Mouse (Mus musculus) liver, embryonic 11.5 days (tissue): ENCODE results near the gene Pou3f3. TPM values are rescaled to one million over a fixed set of nuclear protein-coding genes. Genes with fewer than 3 reads are reported as not detected.

ENCODE experiments used
- ATAC-seq: fragments of 200-750 bp; cut with Nextera tagmentation; replicated peaks from 2 replicates; pipeline ENCODE4 v1.8.0; 2017; ENCODE audit warnings: moderate number of reproducible peaks, mild to moderate bottlenecking, moderate TSS enrichment, moderate library complexity; ENCODE audit not compliant: low FRiP score
- DNase-seq: peaks from one replicate; pipeline ENCODE4 v3.0.0-alpha.2; 2017; ENCODE audit warnings: low spot score
- H3K27ac ChIP-seq: fragments of 300-500 bp; sonication (generic); 2 replicates; pipeline ENCODE4 v1.5.1; 2014; ENCODE audit warnings: mild to moderate bottlenecking, low read depth, low read length, control low read depth
- H3K27me3 ChIP-seq: fragments of 300-500 bp; sonication (generic); replicated peaks from 2 replicates; pipeline ENCODE4 v1.6.1; 2014; ENCODE audit warnings: low read length, mixed read lengths; ENCODE audit not compliant: control insufficient read depth, insufficient read depth
- H3K36me3 ChIP-seq: fragments of 300-500 bp; sonication (generic); 2 replicates; pipeline ENCODE4 v1.6.1; 2014; ENCODE audit warnings: mild to moderate bottlenecking, low read length, moderate library complexity, mixed read lengths; ENCODE audit not compliant: control insufficient read depth, insufficient read depth
- H3K4me1 ChIP-seq: fragments of 300-500 bp; sonication (generic); replicated peaks from 2 replicates; pipeline ENCODE4 v1.6.1; 2014; ENCODE audit warnings: low read length, mixed read lengths; ENCODE audit not compliant: control insufficient read depth, insufficient read depth
- H3K4me2 ChIP-seq: fragments of 300-500 bp; sonication (generic); 2 replicates; pipeline ENCODE4 v1.6.1; 2014; ENCODE audit warnings: mild to moderate bottlenecking, control low read depth, moderate library complexity
- H3K4me3 ChIP-seq: fragments of 300-500 bp; sonication (generic); 2 replicates; pipeline ENCODE4 v1.5.1; 2014; ENCODE audit warnings: low read depth, low read length, control low read depth
- H3K9ac ChIP-seq: fragments of 300-500 bp; sonication (generic); 2 replicates; pipeline ENCODE4 v1.6.1; 2014; ENCODE audit warnings: low read depth, low read length, control low read depth
- H3K9me3 ChIP-seq: fragments of 300-500 bp; sonication (generic); 2 replicates; pipeline ENCODE4 v1.6.1; 2016; ENCODE audit warnings: low read length, inconsistent platforms, mixed read lengths; ENCODE audit not compliant: control insufficient read depth
- WGBS: fragments of 180-500 bp; shearing (Covaris S2); extraction: QIAGEN DNeasy Blood & Tissue Kit; methylation state at CpG from one replicate; pipeline ENCODE4 v1.1.7; 2014; 5-methylcytosine and 5-hydroxymethylcytosine counted together
- polyA plus RNA-seq: library from polyadenylated mRNA; unstranded; fragments of >200 nt; fragmentation: Nextera tagmentation; extraction: Ambion mirVana; gene quantifications from 2 replicates; pipeline ENCODE4 v1.2.1, GENCODE M21; 2014

Pou3f3 gene
- polyA plus RNA-seq, 1 experiment from 2014 or later, result 0.11 TPM

DNA sequence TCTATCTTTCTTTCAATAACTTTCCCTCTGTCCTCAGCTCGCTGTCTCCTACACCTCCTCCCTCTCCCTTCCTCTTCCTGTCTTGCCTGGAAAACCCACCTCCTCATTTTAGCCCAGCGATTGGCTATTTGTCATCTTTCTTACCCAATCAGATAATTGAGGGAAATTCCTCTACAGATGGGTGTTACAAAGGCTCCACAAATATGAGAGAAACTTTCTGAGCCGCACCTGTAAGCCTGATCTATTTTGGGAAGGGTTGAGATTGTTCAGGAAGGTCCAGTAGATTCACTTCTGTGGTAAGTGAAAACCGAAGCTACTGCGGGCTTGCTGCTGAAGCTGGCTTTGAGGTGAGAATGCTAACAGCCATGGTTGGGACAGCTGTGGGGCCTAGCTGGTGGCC is 31.6 kb downstream of the Pou3f3 start:
- 72% methylated on average over 5 of the region's 5 CpGs for WGBS
- H3K4me1 ChIP-seq, result no peaks in the 10 kb centered on the region
- H3K27me3 ChIP-seq, result no peaks in the 10 kb centered on the region
- H3K4me3 ChIP-seq, result no peak overlapping the region
- no peaks in the 10 kb centered on the region for H3K9me3 ChIP-seq
- H3K9ac ChIP-seq, result no peak overlapping the region
- DNase-seq, result no peak
- H3K36me3 ChIP-seq, result no peaks in the 10 kb centered on the region
- ATAC-seq, result no peak
- no peak overlapping the region for H3K4me2 ChIP-seq
- H3K27ac ChIP-seq, result no peak overlapping the region

DNA sequence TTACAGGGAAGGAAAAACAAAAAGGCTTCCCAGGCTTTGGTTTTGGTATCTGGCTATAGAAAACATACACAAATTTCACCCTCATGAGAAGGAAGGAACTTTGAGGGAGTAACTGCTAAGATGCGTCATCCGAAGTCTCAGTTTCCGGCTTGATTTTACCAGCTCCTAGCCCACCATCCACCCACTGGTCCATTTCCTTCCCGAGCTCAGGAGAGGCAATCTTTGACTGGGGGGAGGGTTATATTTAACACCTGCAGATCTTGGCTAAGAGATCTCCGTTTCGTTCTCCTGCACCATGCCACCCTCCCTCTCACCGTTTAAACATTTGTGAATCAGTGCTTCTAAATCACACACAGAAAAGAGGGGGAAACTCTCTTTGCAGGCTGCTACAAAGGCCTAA is 32.1 kb downstream of the Pou3f3 start:
- Histone ChIP-seq H3K9ac (no peak overlapping the region), H3K36me3 (no peaks in the 10 kb centered on the region), H3K4me2 (no peak overlapping the region), H3K9me3 (no peaks in the 10 kb centered on the region), H3K27me3 (no peaks in the 10 kb centered on the region), H3K27ac (no peak overlapping the region), H3K4me3 (no peak overlapping the region), H3K4me1 (no peaks in the 10 kb centered on the region)
- 74% methylated on average over 7 of the region's 7 CpGs for WGBS
- no peak for DNase-seq
- no peak for ATAC-seq

DNA sequence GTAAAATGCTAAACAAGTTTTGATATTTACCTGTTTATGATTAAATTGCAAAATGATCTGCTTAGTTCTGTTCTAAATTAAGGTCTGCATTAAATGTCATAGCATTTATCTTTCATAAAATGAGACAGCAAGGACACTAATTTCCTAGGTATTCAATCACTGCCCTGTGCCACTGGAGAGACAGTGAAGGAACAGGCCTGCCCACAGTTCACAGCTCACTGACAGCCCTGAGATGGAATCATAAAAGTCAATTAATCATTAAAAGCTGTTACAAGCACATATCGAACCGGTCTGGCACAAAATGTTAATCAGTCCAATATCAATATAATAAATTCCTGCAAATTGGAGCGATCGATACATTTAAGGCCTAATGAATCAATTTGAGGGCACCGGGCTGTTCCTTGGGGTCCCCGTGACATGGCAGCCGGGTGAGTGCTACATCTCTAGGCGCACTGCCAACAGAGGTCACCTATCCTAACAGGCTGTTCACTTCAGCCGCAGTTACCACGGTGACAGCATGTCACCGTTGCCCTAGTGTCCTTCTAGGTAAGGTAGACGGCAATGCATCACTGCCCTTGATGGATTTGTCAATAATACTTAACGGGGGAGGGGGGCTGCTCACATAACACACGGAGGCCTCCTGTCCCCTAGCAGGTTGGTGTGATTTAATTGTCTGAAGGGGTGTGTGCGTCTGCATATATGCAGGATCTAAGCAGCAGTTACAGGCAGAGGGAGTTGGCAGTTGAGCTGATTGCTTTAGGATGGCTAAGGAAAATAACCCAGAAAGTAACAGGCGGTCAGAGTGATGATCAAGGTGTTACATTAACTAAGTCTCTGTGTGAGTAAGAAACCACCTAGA is 46.0 kb downstream of the Pou3f3 start:
- Histone ChIP-seq H3K27me3 (no peaks in the 10 kb centered on the region), H3K36me3 (no peaks in the 10 kb centered on the region), H3K4me2 (no peak overlapping the region), H3K27ac (no peak overlapping the region), H3K9me3 (no peaks in the 10 kb centered on the region), H3K9ac (no peak overlapping the region), H3K4me1 (no peaks in the 10 kb centered on the region), H3K4me3 (no peak overlapping the region)
- WGBS, result 73% methylated on average over 16 of the region's 16 CpGs
- ATAC-seq (no peak), DNase-seq (no peak)

DNA sequence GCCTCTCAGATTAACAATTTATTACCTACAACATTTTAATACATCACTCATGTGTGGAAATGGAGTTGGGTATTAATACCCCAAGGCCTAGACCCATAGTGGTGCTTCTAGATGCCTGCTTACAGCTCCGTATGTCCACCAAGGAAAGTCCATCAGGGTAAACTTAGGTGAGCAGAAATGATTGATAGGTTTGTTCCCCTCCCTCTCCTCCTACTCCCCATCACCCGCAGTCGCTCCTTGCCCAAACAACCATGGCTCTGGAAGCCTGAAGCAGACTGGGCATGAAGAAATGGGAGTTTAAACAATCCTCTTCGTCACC is 46.6 kb downstream of the Pou3f3 start:
- DNase-seq, result no peak
- no peaks in the 10 kb centered on the region for H3K36me3 ChIP-seq
- ATAC-seq, result no peak
- 66% methylated on average over 4 of the region's 4 CpGs for WGBS
- H3K4me1 ChIP-seq, result no peaks in the 10 kb centered on the region
- no peak overlapping the region for H3K4me3 ChIP-seq
- no peak overlapping the region for H3K4me2 ChIP-seq
- H3K9me3 ChIP-seq, result no peaks in the 10 kb centered on the region
- H3K27ac ChIP-seq, result no peak overlapping the region
- no peak overlapping the region for H3K9ac ChIP-seq
- H3K27me3 ChIP-seq, result no peaks in the 10 kb centered on the region

DNA sequence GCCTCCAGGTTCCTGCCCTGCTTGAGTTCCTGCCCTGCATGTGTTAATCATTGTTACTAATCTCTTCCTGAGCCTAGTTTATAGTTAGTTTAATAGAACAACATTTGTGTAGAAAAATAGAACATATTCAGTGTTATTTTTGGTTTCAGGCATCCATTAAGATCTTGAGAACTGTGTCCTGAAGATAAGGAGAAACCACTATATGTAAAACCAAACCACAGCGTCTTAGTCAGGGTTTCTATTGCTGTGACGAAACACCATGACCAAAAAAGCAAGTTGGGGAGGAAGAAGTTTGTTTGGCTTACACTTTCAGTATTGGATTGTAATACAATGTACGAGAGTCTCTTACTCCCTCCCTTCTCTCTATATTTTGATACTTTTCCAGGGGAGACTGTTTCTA is 49.5 kb downstream of the Pou3f3 start:
- no peaks in the 10 kb centered on the region for H3K9me3 ChIP-seq
- no peak for DNase-seq
- no peak overlapping the region for H3K27ac ChIP-seq
- ATAC-seq, result no peak
- H3K4me2 ChIP-seq, result no peak overlapping the region
- no peak overlapping the region for H3K9ac ChIP-seq
- H3K4me3 ChIP-seq, result no peak overlapping the region
- H3K27me3 ChIP-seq, result no peaks in the 10 kb centered on the region
- H3K36me3 ChIP-seq, result no peaks in the 10 kb centered on the region
- 49% methylated on average over 3 of the region's 3 CpGs for WGBS
- no peaks in the 10 kb centered on the region for H3K4me1 ChIP-seq

DNA sequence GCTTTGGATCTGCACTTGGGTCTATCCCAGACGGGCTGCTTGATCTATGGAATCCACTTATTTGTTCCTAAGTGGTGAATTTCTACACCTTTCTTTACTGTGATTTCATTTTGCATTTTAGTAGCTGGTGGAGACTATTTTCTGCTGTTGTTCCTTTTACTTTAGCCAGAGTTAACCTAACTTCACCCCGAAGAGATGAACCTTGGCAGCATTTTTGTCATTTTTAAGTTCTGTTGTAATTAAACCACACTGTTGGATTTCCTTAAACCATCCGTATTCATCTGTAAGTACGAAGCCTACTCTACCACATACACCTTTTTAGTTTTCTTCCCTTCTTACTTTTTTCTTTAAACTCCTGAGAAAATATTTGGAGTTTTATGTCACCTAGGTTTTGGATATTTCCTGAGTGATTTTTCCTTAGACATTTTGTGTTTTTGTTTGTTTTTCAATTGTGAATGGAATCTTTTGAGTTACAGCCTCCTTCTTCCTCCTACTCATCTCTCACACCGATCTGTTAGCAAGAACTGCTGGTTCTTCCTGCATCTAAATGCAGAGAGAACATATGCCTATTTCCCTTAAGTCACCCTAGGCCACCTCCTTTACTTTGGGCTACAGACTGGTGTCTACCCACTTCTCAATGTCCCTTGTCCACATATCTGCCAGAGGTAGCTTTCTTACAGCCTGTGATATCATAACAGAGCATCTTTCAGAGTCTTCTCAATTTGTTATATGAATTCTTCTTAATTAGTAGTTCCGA is 54.1 kb downstream of the Pou3f3 start:
- H3K27ac ChIP-seq, result no peak overlapping the region
- 73% methylated on average over 6 of the region's 6 CpGs for WGBS
- H3K4me2 ChIP-seq, result no peak overlapping the region
- no peaks in the 10 kb centered on the region for H3K9me3 ChIP-seq
- no peaks in the 10 kb centered on the region for H3K4me1 ChIP-seq
- no peak for DNase-seq
- H3K36me3 ChIP-seq, result no peaks in the 10 kb centered on the region
- H3K9ac ChIP-seq, result no peak overlapping the region
- ATAC-seq, result no peak
- no peak overlapping the region for H3K4me3 ChIP-seq
- H3K27me3 ChIP-seq, result no peaks in the 10 kb centered on the region

Other genes with a start within 250 kb of the Pou3f3 start
- 57.8 and 65.5 TPM in 2 replicates for gene Mrps9, start 155.5 kb downstream of the Pou3f3 start, polyA plus RNA-seq